Mouse (Mus musculus) olfactory bulb, adult 2 months (tissue): ENCODE measurements around the gene Retnla.

Source experiments
- CTCF ChIP-seq: fragments of 200-500 bp; IDR thresholded peaks from 2 replicates; pipeline ENCODE4 v1.5.1; 2012; ENCODE audit warnings: low read depth, mild to moderate bottlenecking, low read length, moderate library complexity; ENCODE audit not compliant: insufficient read depth
- POLR2A ChIP-seq: fragments of 200-500 bp; IDR thresholded peaks from 2 replicates; pipeline ENCODE4 v1.6.1; 2012; ENCODE audit warnings: mild to moderate bottlenecking, low read depth, low read length, moderate library complexity; ENCODE audit not compliant: insufficient read depth

- no peak for TF ChIP-seq CTCF
- no peak for TF ChIP-seq POLR2A
These were observed 13.3 kb upstream of the Retnla start for GRCm38 (mm10) chr16:48829060-48829459.
